Mouse (Mus musculus) cortical plate, adult 2 months (tissue): ENCODE data around the gene Ttll4.

Source experiments
- CTCF ChIP-seq: fragments of 200-500 bp; IDR thresholded peaks from 2 replicates; pipeline ENCODE4 v1.5.1; 2011; ENCODE audit warnings: mild to moderate bottlenecking, control low read depth, low read length; ENCODE audit not compliant: insufficient read depth; ENCODE audit errors: extremely low read depth
- POLR2A ChIP-seq: fragments of 200-500 bp; IDR thresholded peaks from 2 replicates; pipeline ENCODE4 v1.6.1; 2011; ENCODE audit warnings: mild to moderate bottlenecking, low read length, control low read depth; ENCODE audit not compliant: insufficient read depth; ENCODE audit errors: extremely low read depth

DNA sequence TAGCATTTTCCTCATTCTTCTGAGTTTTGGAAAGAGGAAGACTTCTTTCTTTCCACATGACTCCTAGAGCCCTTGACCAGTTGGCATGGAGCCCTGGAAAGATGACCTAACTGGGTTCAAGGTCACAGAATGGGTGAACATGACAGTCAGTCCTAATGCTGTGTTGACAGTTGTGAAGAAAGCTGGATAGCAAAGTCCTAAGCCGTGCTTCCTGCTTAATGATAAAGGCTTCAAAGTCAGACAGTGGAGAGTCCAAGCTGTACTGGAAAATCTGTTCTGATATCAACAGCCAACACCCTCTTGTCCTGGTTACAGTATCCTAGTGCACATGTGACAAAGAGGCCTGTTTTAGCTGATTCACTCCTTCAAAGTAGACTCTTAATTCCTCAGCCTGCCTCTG lies 37.2 kb downstream of the Ttll4 start:
- TF ChIP-seq POLR2A: no peak
- no peak for TF ChIP-seq CTCF
